Mouse (Mus musculus) erythroid progenitor cell, adult 5-6 weeks (primary cell): ENCODE measurements around the gene Adamts6. TPM values are rescaled to one million over a fixed set of nuclear protein-coding genes. Genes with fewer than 3 reads are reported as not detected.
A peak's percentile ranks its signal among the peaks of the same experiment; 100 is the strongest.

ENCODE experiments used
- ATAC-seq: replicated peaks from 2 replicates; pipeline ENCODE4 v1.8.0; 2016; ENCODE audit warnings: moderate number of reproducible peaks, mild to moderate bottlenecking, moderate TSS enrichment, inconsistent platforms; ENCODE audit not compliant: poor library complexity, low FRiP score, severe bottlenecking
- total RNA-seq, 2 experiments: library from RNA; stranded (forward) in 1 of 2; stranded (reverse) in 1 of 2; fragments of 150-400 nt in 1 of 2; fragments of 186-747, 209-891 nt in 1 of 2; gene quantifications; 2 replicates each; pipeline versions ENCODE4 v1.2.3 to v1.2.4; 2015 to 2017; ENCODE audit warnings: low replicate concordance in 2 of 2

Gene Adamts6
- total RNA-seq (2015; ENCODE audit: low replicate concordance) (1.1 and 2.9 TPM in 2 replicates), total RNA-seq (2017; ENCODE audit: low replicate concordance) (0.61 and 1.3 TPM in 2 replicates)

- ATAC-seq, result no peak
Observed at GRCm38 (mm10) chr13:104287366-104288225, at the start of gene Adamts6. Gene Adamts6 (plus strand): TSS chr13:104287835.

- ATAC-seq, result no peak
Observed at GRCm38 (mm10) chr13:104258997-104259396, 28.6 kb upstream of the Adamts6 start.

DNA sequence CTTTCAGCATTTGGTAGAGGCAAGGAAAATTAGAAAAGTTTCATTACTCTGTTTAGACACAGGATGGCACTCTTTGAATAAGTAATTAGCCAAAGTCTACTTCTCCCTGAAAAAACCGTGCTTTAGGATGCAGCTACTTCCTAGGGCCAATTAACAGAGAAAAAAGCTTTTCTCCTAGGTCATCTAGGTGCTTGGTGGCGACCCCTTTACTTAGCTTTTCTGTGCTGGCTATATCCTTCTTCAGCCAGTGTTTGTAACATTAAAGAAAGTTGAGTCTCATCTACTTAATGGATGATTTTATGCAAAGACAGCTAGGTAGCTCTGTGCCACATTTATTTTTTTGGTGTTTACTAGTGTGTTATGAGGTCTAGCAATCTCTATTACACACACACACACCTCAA is 2.6 kb upstream of the Adamts6 start:
- peak; percentile 47 for ATAC-seq

DNA sequence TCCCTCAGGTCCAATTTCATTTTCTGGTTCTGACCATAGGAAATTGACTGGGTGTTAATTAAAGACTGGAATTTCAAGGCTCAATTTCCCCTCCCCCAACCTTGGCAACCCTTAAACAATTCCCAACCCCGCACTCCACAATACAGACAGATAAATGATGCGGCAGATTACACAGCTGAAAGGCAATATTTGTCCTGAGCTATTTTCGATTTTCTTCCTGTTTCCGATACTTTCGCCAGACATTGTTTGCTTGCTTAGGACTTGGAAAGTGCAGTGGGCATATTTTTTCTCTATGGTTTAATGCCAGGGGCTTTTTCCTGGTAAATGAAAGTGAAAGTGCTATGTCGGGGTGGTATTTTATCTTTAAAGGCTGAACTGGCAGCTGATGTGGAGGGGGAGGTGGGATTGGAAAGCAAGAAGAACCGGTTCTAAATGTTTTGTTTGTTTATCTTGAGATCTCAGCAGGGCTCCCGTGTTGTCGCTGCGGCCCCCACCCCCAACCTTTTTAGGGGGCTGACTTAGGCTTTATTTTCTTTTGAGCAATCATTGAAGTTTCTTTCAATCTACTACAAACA is 1.8 kb upstream of the Adamts6 start:
- ATAC-seq, result no peak

DNA sequence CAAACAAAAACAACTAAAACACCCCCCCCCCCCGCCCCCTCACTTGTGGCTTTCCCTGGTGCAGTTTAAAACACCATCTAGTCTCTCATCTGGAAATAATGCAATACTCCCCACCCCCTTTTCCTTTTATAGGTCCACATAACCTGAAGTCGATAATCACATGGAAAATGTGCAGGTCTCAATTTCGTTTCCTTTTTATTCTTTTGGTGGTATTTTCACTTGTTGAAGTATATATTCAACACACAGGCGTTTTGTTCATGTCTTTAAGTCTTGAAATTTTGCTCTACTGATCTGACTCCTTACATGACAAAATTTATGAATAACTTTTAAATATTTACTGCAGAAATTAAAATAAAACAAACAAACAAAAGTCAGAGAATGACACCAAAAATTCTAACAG is 1.3 kb upstream of the Adamts6 start:
- no peak for ATAC-seq

GRCm38 (mm10) chr13:104286897-104287309 is 732 bp upstream of the Adamts6 start:
- ATAC-seq, result peak; percentile 61

DNA sequence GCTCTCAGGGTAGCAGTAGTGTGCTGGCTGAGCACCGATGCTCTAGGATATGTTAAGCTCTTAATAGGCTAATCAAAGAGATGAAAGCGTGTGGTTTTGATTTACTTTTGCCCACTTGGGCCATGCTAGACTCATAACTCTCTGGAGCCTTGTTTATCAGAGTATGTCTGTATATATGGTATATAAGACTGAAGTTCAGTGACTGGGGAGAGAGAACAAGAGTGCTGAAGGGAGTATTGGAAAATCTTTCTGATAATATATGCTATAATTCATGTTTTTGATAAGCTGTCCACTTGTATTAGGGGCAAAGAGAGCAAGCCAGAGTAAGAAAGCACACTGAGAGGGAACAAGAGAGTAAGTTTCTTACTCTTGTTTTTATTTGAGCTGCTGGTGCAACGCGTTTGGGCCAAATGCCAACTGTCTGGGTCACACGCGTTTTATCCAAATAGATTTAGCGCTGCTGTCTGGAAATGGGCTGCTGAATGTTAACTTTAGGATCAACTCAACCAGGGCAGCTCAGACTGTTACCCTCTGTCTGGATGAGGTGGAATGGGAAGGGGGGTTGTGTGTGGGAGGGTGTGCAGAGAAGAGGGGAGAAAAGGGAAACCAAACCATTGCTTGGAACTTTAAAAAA is 708 bp downstream of the Adamts6 start:
- no peak for ATAC-seq

DNA sequence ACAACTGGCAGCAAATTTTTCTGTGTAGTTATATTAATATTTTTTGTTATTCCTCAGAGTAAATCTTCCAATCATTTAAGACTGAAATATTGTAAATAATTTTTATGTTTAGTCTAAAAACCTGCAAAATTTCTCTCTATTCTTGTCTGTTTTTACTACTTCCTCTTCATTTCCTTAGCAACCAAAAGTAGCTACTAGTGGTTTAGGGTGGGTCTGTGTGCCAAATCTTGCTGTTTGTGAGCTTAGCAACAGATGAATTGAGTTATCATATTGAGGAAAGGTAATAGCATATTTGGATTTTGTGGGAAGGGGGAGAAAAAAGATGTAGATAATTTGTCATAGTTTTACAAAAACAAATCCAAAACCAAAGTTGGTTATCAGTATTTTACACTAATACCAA is 1.5 kb downstream of the Adamts6 start:
- no peak for ATAC-seq

GRCm38 (mm10) chr13:104295472-104295871 is 7.8 kb downstream of the Adamts6 start:
- ATAC-seq, result no peak

DNA sequence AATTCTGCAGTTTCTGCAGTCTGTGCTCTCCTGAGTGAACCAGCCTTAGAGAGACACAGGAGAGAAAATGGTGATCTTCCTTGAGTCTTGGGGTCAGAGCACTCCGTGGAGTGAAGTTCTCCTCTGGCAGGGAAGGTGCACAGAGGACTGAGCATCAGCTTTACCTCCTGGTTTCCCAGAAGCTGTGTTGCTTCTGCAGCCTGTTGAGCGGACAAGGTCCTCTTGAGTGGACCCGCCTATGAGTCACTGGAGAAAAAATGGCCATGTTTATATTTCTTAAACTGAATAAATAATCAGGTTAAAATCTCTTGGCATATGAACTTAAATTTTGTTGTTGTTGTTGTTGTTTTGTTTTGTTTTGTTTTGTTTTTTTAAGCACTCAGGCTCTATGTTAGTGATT is 41.7 kb downstream of the Adamts6 start:
- ATAC-seq, result no peak

- ATAC-seq, result no peak
Observed at GRCm38 (mm10) chr13:104329742-104330141, 42.1 kb downstream of the Adamts6 start.

- no peak for ATAC-seq
Observed at GRCm38 (mm10) chr13:104352590-104352989, 65.0 kb downstream of the Adamts6 start.

DNA sequence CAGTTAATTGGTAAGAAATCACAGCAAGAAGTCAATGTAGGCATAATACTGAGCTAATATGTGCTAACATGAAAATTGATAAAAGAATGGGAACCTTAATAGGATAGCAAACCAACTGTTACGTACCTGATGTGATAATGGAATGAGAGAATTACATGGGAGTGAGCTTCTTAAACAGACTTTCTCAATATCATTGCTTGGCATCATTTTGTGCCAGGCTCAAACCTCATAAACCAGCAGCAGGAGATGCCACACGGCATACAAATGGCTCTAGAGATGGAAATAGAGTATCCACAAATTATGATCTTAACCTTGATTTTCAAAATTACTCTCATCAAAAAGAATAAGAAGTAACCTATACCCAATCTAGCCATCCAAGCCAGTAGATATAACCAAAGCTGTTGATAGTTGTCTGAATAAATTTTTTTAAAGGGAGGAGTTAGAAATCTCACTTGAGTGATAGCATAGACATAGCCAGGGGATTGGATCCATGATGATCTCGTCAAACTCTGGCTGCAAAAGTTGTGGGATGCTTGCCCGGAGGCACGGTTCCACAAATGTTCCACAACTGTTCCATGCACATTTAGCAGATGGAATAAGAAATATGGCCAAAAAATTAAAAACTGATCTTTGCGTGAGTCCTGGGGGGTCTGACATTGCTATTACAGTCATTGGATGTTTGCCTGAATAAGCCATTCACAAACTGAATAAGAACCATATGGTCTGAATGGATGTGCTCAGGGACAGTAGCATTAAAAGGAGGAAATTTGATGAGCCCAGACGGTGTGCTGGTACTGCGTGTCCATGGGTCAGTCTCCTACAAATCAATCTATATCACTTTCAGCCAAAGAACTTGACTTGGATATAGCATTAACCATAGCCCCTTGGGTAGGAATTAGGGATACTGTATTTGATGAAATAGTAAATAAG is 106.1 kb downstream of the Adamts6 start:
- ATAC-seq, result no peak

- ATAC-seq, result no peak
Observed at GRCm38 (mm10) chr13:104397814-104398213, 110.2 kb downstream of the Adamts6 start.

GRCm38 (mm10) chr13:104432734-104433133 is 145.1 kb downstream of the Adamts6 start:
- ATAC-seq, result 0 out of 2 replicates have a peak, but pooled peaks have one; percentile 14

DNA sequence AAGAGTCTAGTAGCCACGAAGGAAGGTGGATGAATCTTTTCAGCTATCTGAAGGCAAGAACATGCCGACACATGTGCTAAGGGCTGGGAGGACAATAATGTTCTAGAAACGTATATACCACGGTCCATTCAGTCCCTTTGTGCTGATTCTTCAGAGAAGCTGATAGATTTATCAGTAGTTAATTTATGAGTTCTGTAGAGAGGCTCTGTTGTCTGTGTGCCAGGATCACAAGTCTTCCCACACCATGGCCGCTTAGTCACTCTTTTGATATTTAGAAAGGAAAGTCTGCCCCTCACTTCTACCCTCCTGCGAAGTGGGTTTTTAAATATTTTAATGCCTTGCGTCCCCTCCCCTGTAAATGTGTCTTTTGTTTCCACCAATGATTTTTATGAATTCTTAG is 154.9 kb downstream of the Adamts6 start:
- no peak for ATAC-seq

DNA sequence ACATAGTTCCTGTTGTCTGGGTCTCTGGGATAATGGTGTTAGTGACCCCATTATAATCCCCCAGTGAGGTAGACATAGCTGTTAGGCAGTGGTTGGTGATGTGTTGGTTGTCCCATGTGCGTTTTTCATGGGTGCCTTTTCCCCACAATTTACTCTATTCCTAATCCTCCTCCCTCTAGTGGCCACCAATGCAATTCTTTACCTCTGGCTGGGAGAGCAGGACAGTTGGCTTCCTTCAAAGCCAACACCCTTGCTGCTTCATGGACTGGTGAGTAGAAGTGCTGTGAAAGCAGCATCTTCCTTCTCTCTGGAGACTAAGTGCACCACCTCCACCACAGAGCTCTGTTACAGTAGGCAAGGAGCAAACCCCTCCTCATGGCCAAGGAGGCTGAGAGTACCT is 157.8 kb downstream of the Adamts6 start:
- no peak for ATAC-seq

- no peak for ATAC-seq
Observed at GRCm38 (mm10) chr13:104446974-104447373, 159.3 kb downstream of the Adamts6 start.

DNA sequence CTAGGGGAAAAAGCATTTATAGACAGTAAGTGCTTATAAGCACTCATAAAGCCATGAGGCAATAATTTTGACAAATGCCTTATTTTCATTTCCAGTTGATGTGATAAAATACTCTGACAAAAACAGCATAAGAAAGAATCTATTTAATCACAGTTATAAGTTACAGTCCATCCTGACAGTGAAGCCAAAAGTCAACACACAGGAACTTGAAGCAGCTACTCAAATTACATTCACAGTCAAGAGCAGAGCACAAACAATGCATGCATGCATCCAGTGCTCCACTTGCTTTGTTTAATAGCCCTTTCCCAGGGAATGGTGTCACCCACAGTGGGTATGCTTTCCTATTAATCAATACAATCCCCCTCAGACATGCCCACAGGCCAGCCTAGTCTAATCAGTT is 159.8 kb downstream of the Adamts6 start:
- no peak for ATAC-seq

GRCm38 (mm10) chr13:104448349-104448748 is 160.7 kb downstream of the Adamts6 start:
- no peak for ATAC-seq
